ENCODE assay signal across 9 mouse cellular contexts in genomic region chr3:58002792-58003574, GRCm38 (mm10).
A peak's percentile ranks its signal among the peaks of the same experiment; 100 is the strongest.
DNase-seq lines count a peak whose midpoint lies in the region.
"Had no signal": no experiment of that assay in that cellular context is flagged by ENCODE, and none has a peak within 500 bp of the region (broad histone marks: within the 10 kb centered on the region; RNA-seq: fewer than 3 reads in every experiment).

No protein-coding gene starts in this region.

- no peak overlapping the region for H3K4me3 ChIP-seq in limb, embryonic 10.5 days
- H3K4me3 ChIP-seq: liver, embryonic 13.5 days had no signal

- H3K27me3 ChIP-seq in limb, embryonic 10.5 days (ENCODE audit: low read depth, poor library complexity, severe bottlenecking): no peaks in the 10 kb centered on the region
- H3K27me3 ChIP-seq: liver, embryonic 13.5 days had no signal

- peak overlapping the region; percentile 36; the same call in 1 of the 2 replicates for H3K27ac ChIP-seq in limb, embryonic 10.5 days
- H3K27ac ChIP-seq: liver, embryonic 13.5 days had no signal

- H3K36me3 ChIP-seq in limb, embryonic 10.5 days: no peaks in the 10 kb centered on the region
- H3K36me3 ChIP-seq: liver, embryonic 13.5 days had no signal

- WGBS in limb, embryonic 10.5 days: 32% methylated on average over 7 of the region's 7 CpGs

- DNase-seq in retina, postnatal 1 day: peak; percentile 47
- DNase-seq in retina, embryonic 14.5 days (ENCODE audit: low spot score): no peak
- DNase-seq in forelimb bud, embryonic 11.5 days (ENCODE audit: low read depth, low spot score): peak; percentile 74
- DNase-seq in limb, embryonic 10.5 days (ENCODE audit: low spot score): peak; percentile 44
- no peak for DNase-seq in spleen, postnatal 36 days (ENCODE audit: low spot score in 2 of 2)
- DNase-seq in adrenal gland, postnatal 36 days: no peak
- no peak for DNase-seq in heart, adult 18-20 months
- DNase-seq: liver, embryonic 13.5 days; thymus, adult 2 months had no signal

- H3K9me3 ChIP-seq in limb, embryonic 10.5 days (replicated peaks): no peaks in the 10 kb centered on the region
- H3K9me3 ChIP-seq: liver, embryonic 13.5 days had no signal

- H3K4me1 ChIP-seq in limb, embryonic 10.5 days: peaks cover 11% of the 10 kb centered on the region
- H3K4me1 ChIP-seq: liver, embryonic 13.5 days had no signal

Comparison
In these comparisons a context has a peak if more than half of its experiments do, and no peak if none do; other contexts are left out.
1. DNase-seq: peak in retina, postnatal 1 day (single experiment), forelimb bud, embryonic 11.5 days (single experiment) and limb, embryonic 10.5 days (single experiment); none in retina, embryonic 14.5 days (single experiment), spleen, postnatal 36 days (0 of 2), adrenal gland, postnatal 36 days (0 of 2) and heart, adult 18-20 months (0 of 2).